Mouse (Mus musculus) adrenal gland, postnatal 14 days (tissue): ENCODE results near the gene Lzts2. TPM values are rescaled to one million over a fixed set of nuclear protein-coding genes. Genes with fewer than 3 reads are reported as not detected.

Experiments used
- DNase-seq: peaks from one replicate; pipeline ENCODE4 v3.0.0; 2021; ENCODE audit warnings: mixed read lengths
- long read RNA-seq, 2 experiments: library from polyadenylated mRNA; stranded (forward); transcript quantifications; one replicate each; pipeline ENCODE4 v2.0.0; 2021
- total RNA-seq: library from RNA; stranded (reverse); gene quantifications from 2 replicates; pipeline ENCODE4 v1.2.3, GENCODE M21; 2021

Lzts2 gene
- total RNA-seq: 70.4 and 77.4 TPM in 2 replicates
- long read RNA-seq, experiment 1, transcript Lzts2-203 (5 exons, 2,798 nt): minor isoform, 9 of 224 reads
- long read RNA-seq, experiment 1, transcript Lzts2-202 (5 exons, 2,694 nt): major isoform, 129 of 224 reads
- long read RNA-seq, experiment 1, transcript Lzts2-201 (5 exons, 3,062 nt): minor isoform, 14 of 224 reads
- long read RNA-seq, experiment 1, partial matches to known transcripts: 37 of 224 reads
- long read RNA-seq, experiment 1, other reads (novel, unspliced or antisense): 35 of 224 reads
- long read RNA-seq, experiment 2, transcript Lzts2-203 (5 exons, 2,798 nt): minor isoform, 5 of 154 reads
- long read RNA-seq, experiment 2, transcript Lzts2-201 (5 exons, 3,062 nt): minor isoform, 11 of 154 reads
- long read RNA-seq, experiment 2, transcript Lzts2-202 (5 exons, 2,694 nt): major isoform, 90 of 154 reads
- long read RNA-seq, experiment 2, partial matches to known transcripts: 22 of 154 reads
- long read RNA-seq, experiment 2, other reads (novel, unspliced or antisense): 26 of 154 reads

- DNase-seq: peak; percentile 17
These were observed at the start of gene Lzts2 for GRCm38 (mm10) chr19:45014335-45014971. TSS of gene Lzts2 (plus strand) at chr19:45014414.

- no peak for DNase-seq
These were observed 48.2 kb upstream of the Lzts2 start for GRCm38 (mm10) chr19:44965978-44966377.

GRCm38 (mm10) chr19:44968329-44968728 is 45.9 kb upstream of the Lzts2 start:
- DNase-seq: no peak

DNA sequence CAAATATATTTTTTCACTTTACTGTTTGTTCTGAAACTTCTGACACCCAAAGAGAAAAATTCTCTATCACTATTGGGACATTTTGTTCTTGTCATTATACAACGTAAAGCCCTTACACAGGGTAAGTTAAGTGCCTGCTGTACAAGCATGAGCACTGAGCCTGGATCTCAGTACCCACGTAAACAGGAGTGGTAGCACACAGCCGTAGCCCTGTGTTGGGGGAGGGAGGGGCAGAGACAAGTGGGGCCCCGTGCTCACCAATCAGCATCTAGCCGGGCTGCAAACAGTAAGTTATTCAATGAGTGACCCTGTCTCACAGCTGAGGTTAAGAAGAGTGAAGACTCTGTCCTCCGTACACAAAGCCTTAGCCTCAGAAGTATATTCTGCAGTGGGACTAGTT is 37.6 kb upstream of the Lzts2 start:
- no peak for DNase-seq

- DNase-seq: no peak
These were observed 37.1 kb upstream of the Lzts2 start for GRCm38 (mm10) chr19:44977148-44977547.

DNA sequence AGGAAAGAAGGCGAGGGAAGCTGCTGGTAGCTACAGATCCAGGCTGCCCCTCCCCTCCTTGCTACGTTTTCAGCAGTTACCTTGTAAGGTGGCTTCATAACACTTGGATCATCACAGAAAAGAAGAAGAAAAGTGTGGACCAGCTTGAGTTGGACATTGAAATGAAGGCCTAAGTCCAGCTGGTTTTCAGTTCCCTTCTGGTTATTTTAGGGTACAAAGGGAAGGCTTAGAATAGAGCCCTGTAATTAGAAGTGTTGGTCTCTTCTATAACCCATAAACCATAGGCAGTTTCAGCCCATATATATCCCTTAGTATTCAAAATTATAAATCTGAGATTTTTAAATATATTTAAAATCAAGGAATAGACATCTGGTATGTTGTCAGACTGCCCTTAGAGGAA is 33.4 kb upstream of the Lzts2 start:
- no peak for DNase-seq

- no peak for DNase-seq
These were observed 31.6 kb upstream of the Lzts2 start for GRCm38 (mm10) chr19:44982477-44983115.

GRCm38 (mm10) chr19:44983366-44983765 is 30.8 kb upstream of the Lzts2 start:
- DNase-seq: no peak

DNA sequence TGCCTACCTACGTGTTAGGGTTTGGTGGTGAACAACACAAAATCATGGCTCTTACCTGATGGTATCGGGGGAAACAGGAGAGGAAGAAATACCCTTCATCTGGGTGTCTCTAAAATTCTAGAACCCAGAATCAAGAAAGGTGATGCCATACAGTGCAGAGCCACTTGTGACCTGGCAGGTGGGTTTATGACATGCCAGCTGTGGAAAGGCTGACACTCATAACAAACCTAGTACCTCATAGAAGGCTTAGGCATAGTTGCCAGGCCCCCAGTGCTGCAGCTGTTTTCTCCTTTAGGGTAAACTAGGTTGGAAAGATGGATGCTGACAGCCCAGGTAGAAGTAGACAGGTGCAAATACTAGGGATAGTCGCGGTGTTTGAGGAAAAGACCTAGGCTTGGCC is 29.8 kb upstream of the Lzts2 start:
- no peak for DNase-seq

DNA sequence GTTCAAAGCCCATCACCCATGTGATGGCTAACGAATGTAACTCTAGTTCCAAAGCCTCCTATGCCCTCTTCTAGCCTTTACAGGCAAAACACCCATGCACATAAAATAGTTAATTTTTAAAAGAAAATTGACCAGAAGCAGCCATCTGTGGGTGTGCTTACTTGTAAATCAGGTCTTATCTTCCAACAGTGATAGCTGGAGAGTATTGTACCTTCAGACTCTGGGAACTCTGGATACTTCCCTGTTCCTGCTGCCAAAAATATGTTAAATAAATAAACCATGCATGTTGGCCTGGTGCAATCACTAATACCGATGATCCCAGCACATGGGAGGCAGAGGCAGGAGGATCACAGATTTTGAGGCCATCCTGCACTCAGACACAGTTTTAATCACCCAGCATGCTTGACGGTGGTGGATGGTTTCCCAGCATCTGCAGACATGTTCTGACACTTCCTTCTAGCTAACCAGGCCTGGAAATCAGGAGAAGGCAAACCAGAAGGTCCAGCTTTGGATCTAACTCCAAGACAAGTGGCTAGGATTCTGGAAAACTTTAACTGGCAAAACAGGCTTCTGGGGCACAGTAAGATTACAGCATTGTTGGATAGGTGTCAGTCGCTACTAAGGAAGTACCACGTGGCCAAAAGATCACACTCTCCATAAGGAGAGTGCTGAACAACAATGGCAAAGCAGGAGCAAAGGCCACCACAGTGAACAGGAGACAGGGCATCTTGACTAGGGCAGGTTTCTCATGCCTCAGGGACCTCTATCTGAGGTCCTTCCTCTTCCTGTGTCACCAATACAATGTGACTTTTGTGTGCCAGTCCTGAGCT is 28.8 kb upstream of the Lzts2 start:
- DNase-seq: no peak

DNA sequence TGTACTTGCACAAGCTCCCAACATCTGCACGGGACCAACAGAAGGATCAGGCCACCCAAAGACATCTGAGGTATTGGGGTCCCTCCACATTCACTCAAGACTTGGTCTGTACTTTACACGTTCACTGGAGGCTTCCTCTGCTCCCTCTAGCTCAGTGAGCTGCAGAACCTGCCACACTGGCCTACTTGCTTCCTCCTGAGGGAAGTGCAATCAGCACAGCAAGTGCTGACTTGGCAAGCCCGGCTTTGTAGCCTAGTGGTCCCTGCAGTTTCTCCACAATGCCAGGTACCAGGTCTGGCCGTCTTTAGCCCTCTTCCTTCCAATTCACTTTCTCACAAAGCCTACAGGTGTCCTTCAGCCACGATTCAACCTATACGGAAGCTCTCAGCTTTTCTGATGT is 27.2 kb upstream of the Lzts2 start:
- no peak for DNase-seq

DNA sequence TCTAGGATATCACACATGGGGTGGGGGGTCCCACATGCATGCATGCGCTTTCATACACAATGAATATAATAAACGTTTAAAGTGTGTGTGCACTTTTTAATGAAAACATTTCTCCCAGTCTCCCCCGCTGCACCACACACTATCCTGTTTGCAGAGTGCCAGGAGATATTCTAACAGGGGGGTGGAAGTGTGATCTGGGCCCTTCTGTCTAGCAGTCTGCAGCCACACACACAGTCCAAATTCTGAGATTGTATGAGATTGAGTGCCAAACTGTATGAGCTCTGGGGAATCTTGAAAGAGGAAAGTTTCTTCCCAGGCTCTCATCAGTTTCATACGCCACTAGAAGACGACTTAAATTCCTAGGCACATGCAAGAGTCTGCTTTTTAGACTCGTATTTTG is 26.4 kb upstream of the Lzts2 start:
- no peak for DNase-seq

DNA sequence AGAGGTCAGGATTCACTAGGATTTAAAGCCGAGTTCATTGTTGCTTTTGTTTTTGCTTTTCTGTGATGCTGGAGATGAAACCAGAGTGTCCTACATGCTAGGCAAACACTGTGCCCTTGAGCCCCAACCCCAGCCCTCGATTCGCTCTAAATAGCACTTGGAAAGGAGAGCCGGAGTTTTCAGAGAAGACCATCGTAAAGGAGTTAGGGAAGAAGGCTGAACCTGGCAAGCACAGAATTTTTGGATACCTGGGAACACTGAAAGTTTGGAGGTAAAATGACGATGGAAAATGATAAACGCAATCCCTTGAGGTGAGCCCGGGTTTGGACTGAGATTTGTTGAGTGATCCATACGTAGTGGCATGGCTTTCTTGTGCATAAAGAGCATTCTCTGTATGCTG is 25.9 kb upstream of the Lzts2 start:
- no peak for DNase-seq

DNA sequence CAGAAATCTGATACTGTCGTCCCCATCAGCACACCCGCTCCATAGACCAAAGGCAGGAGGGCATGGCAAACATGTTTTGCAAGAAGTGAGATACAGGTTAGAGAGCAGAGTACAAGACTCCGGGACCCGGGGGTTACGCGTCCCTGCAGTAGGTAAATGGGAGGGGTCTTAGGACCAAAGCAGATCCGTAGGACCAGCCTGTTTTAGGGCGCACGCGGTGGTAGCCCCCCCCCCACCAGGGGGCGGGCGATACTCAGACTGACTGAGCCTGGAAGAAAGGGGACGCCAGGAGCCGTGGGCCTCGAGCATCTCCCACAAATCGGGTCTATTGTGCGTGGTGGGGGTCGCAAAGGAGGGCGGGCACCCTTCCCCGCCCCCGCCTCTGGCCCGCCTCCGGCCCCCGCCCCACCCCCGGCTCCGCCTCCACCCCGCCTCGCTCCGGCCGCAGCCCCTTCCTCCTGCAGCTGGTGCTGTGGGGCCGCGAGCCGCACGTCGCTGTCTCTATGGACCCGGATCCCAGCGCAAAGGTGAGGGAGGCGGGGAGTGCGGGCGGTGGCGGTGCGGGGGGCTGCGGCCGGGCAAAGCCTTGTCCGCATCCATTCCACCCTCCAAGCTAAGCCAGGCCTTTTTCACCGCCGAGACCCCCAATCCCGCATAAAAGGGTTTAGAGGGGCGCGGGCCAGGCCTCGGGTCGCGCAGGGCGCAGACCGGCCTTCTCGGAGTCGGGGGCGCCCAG is 25.2 kb upstream of the Lzts2 start, which contains the start of gene Sema4g:
Gene Sema4g, plus strand, starts transcription at position 271 of the 736 bp plus-strand sequence.
- peak; percentile 43 for DNase-seq

GRCm38 (mm10) chr19:44989567-44990495 is 24.4 kb upstream of the Lzts2 start:
- peak; percentile 25 for DNase-seq

DNA sequence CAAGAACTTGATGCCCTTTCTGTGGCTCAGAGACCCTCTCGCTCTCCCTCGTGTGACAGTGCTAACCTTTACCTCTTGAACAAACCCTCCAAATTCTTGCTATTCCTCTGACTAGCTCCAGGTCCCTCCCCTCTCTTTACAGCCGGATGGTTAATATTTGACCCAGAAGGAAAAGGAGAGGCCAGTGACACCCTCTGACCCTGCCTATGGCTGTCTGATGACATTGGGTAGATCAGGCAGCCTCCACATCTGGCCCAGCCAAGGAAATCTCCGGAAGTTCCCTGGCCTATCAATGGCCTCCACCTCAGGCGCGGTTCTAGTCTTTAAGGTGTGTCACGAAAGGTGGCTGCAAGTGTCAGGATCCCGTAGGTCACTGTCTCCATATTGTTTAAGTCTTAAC is 23.2 kb upstream of the Lzts2 start:
- DNase-seq: no peak

GRCm38 (mm10) chr19:44992246-44992645 is 22.0 kb upstream of the Lzts2 start:
- DNase-seq: no peak

GRCm38 (mm10) chr19:44992712-44993111 is 21.5 kb upstream of the Lzts2 start:
- DNase-seq: no peak

DNA sequence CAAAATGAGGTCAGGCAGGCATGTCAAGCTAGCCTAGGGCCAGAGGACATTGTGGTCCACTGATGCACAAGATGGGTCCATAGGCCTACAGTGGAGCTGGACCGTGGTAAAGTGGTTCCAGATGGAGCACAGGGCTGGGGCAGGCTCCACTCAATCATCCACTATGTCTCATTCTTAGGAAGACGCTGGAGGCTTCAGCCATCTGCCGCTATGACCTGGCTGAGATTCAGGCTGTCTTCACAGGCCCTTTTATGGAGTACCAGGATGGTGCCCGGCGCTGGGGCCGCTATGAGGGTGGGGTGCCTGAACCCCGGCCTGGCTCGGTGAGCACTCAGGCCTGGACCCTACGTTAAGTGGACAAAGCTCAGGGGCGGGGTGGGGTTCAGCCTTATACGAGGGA is 16.4 kb upstream of the Lzts2 start:
- no peak for DNase-seq

DNA sequence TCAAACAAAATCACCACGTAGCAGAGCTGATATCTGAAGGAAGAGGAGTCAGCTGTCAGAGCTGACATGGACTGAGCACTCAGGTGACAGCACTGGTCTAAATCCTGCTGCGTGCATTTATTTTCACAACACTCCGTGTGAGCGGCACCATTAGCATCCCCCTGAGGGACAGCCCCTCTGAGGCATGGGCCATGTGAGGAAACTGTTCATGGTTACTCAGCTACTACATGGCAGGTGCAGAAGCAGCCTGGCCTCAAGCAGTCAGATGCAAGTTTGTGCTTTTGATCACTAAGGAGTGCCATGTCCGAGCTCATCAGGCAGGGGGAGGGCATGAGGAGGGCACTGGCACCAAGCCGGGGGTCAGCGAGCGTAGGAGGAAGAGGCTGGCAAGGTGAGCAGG is 14.6 kb upstream of the Lzts2 start:
- no peak for DNase-seq
